Mouse (Mus musculus) stomach, embryonic 14.5 days (tissue): Measurements from ENCODE around the gene Sertad1. TPM values are rescaled to one million over a fixed set of nuclear protein-coding genes. Genes with fewer than 3 reads are reported as not detected.

ENCODE experiments used
- ATAC-seq: fragments of 200-750 bp; cut with Nextera tagmentation; 2 replicates; pipeline ENCODE4 v1.8.0; 2017; ENCODE audit warnings: low read depth, moderate TSS enrichment; ENCODE audit not compliant: insufficient number of reproducible peaks, insufficient read depth, low FRiP score
- H3K27ac ChIP-seq: fragments of 300-500 bp; sonication (generic); 2 replicates; pipeline ENCODE4 v1.5.1; 2014; ENCODE audit warnings: mild to moderate bottlenecking, low read length, moderate library complexity, mixed read lengths
- H3K27me3 ChIP-seq: fragments of 300-500 bp; sonication (generic); 2 replicates; pipeline ENCODE4 v1.6.1; 2014; ENCODE audit warnings: low read length, control low read depth, mixed read lengths; ENCODE audit not compliant: control insufficient read depth, insufficient read depth
- H3K36me3 ChIP-seq: fragments of 300-500 bp; sonication (generic); 2 replicates; pipeline ENCODE4 v1.6.1; 2014; ENCODE audit warnings: mild to moderate bottlenecking, control low read depth, low read length, moderate library complexity, mixed read lengths; ENCODE audit not compliant: control insufficient read depth, insufficient read depth
- H3K4me1 ChIP-seq: fragments of 300-500 bp; sonication (generic); 2 replicates; pipeline ENCODE4 v1.6.1; 2014; ENCODE audit warnings: low read length, control low read depth, mixed read lengths; ENCODE audit not compliant: control insufficient read depth, insufficient read depth
- H3K4me2 ChIP-seq: fragments of 300-500 bp; sonication (generic); replicated peaks from 2 replicates; pipeline ENCODE4 v1.6.1; 2014; ENCODE audit warnings: low read depth, low read length, control low read depth
- H3K4me3 ChIP-seq: fragments of 300-500 bp; sonication (generic); 2 replicates; pipeline ENCODE4 v1.5.1; 2014; ENCODE audit warnings: low read depth, low read length, control low read depth
- H3K9ac ChIP-seq: fragments of 300-500 bp; sonication (generic); replicated peaks from 2 replicates; pipeline ENCODE4 v1.6.1; 2014; ENCODE audit warnings: low read depth, mild to moderate bottlenecking, control low read depth, low read length, moderate library complexity, mixed read lengths
- H3K9me3 ChIP-seq: fragments of 300-500 bp; sonication (generic); 2 replicates; pipeline ENCODE4 v1.6.1; 2016; ENCODE audit warnings: low read depth, low read length, control low read depth; ENCODE audit not compliant: control insufficient read depth
- WGBS: fragments of 180-500 bp; shearing (Covaris S2); extraction: QIAGEN DNeasy Blood & Tissue Kit; methylation state at CpG from one replicate; pipeline ENCODE4 v1.1.7; 2014; 5-methylcytosine and 5-hydroxymethylcytosine counted together
- polyA plus RNA-seq: library from polyadenylated mRNA; unstranded; fragments of >200 nt; fragmentation: Nextera tagmentation; extraction: Ambion mirVana; gene quantifications from 2 replicates; pipeline ENCODE4 v1.2.1, GENCODE M21; 2014

Sertad1 gene
- polyA plus RNA-seq, 1 experiment from 2014 or later = 35.5 TPM

GRCm38 (mm10) chr7:27449256-27449862, 37.4 kb upstream of the Sertad1 start:
- H3K9ac ChIP-seq = no peak overlapping the region
- 0 out of 2 replicates have a peak, but pooled peaks cover 5% of the 10 kb centered on the region for H3K27me3 ChIP-seq
- H3K4me2 ChIP-seq = no peak overlapping the region
- H3K4me1 ChIP-seq = peaks cover 13% of the 10 kb centered on the region; the same call in 1 of the 2 replicates
- H3K9me3 ChIP-seq = no peaks in the 10 kb centered on the region
- ATAC-seq = no peak
- H3K36me3 ChIP-seq = no peaks in the 10 kb centered on the region
- no peak overlapping the region for H3K4me3 ChIP-seq
- WGBS = 59% methylated on average over 10 of the region's 10 CpGs
- no peak overlapping the region for H3K27ac ChIP-seq

- H3K4me3 ChIP-seq = no peak overlapping the region
- WGBS = 87% methylated on average over 2 of the region's 2 CpGs
- no peak for ATAC-seq
- no peaks in the 10 kb centered on the region for H3K36me3 ChIP-seq
- no peak overlapping the region for H3K9ac ChIP-seq
- H3K4me1 ChIP-seq = peaks cover 10% of the 10 kb centered on the region; the same call in 1 of the 2 replicates
- H3K4me2 ChIP-seq = no peak overlapping the region
- H3K27me3 ChIP-seq = 0 out of 2 replicates have a peak, but pooled peaks cover 5% of the 10 kb centered on the region
- H3K9me3 ChIP-seq = no peaks in the 10 kb centered on the region
- no peak overlapping the region for H3K27ac ChIP-seq
Measured at GRCm38 (mm10) chr7:27451359-27451758, 35.4 kb upstream of the Sertad1 start.

- no peak for ATAC-seq
- no peaks in the 10 kb centered on the region for H3K27me3 ChIP-seq
- peaks cover 5% of the 10 kb centered on the region; the same call in 1 of the 2 replicates for H3K4me1 ChIP-seq
- no peaks in the 10 kb centered on the region for H3K9me3 ChIP-seq
- H3K27ac ChIP-seq = no peak overlapping the region
- H3K4me3 ChIP-seq = no peak overlapping the region
- H3K4me2 ChIP-seq = no peak overlapping the region
- no peaks in the 10 kb centered on the region for H3K36me3 ChIP-seq
- H3K9ac ChIP-seq = no peak overlapping the region
- WGBS = 57% methylated on average over 13 of the region's 13 CpGs
Measured at GRCm38 (mm10) chr7:27452206-27452770, 34.4 kb upstream of the Sertad1 start.

- no peak; the same call in 1 of the 2 replicates for ATAC-seq
- H3K27me3 ChIP-seq = no peaks in the 10 kb centered on the region
- no peak overlapping the region for H3K4me2 ChIP-seq
- no peaks in the 10 kb centered on the region for H3K36me3 ChIP-seq
- no peaks in the 10 kb centered on the region for H3K9me3 ChIP-seq
- no peaks in the 10 kb centered on the region for H3K4me1 ChIP-seq
- H3K27ac ChIP-seq = no peak overlapping the region
- 68% methylated on average over 10 of the region's 10 CpGs for WGBS
- H3K9ac ChIP-seq = no peak overlapping the region
- no peak overlapping the region for H3K4me3 ChIP-seq
Measured at GRCm38 (mm10) chr7:27454461-27455121, 32.1 kb upstream of the Sertad1 start.

- WGBS = 93% methylated on average over 3 of the region's 3 CpGs
- Histone ChIP-seq H3K9ac (no peak overlapping the region), H3K4me3 (no peak overlapping the region), H3K4me2 (no peak overlapping the region), H3K9me3 (no peaks in the 10 kb centered on the region), H3K36me3 (no peaks in the 10 kb centered on the region), H3K4me1 (no peaks in the 10 kb centered on the region), H3K27me3 (no peaks in the 10 kb centered on the region), H3K27ac (no peak overlapping the region)
- ATAC-seq = no peak
Measured at GRCm38 (mm10) chr7:27455273-27455672, 31.4 kb upstream of the Sertad1 start.

- H3K9ac ChIP-seq = no peak overlapping the region
- no peak overlapping the region for H3K4me3 ChIP-seq
- no peaks in the 10 kb centered on the region for H3K4me1 ChIP-seq
- H3K4me2 ChIP-seq = no peak overlapping the region
- ATAC-seq = no peak
- H3K27ac ChIP-seq = no peak overlapping the region
- H3K36me3 ChIP-seq = no peaks in the 10 kb centered on the region; the same call in 1 of the 2 replicates
- no peaks in the 10 kb centered on the region for H3K27me3 ChIP-seq
- no peaks in the 10 kb centered on the region for H3K9me3 ChIP-seq
- WGBS = 87% methylated on average over 4 of the region's 4 CpGs
Measured at GRCm38 (mm10) chr7:27458614-27459013, 28.1 kb upstream of the Sertad1 start.

- ATAC-seq = no peak
- Histone ChIP-seq H3K4me1 (no peaks in the 10 kb centered on the region), H3K9me3 (no peaks in the 10 kb centered on the region), H3K9ac (no peak overlapping the region), H3K4me2 (no peak overlapping the region), H3K4me3 (no peak overlapping the region), H3K27ac (no peak overlapping the region), H3K36me3 (no peaks in the 10 kb centered on the region; the same call in 1 of the 2 replicates), H3K27me3 (no peaks in the 10 kb centered on the region)
- 91% methylated on average over 5 of the region's 5 CpGs for WGBS
Measured at GRCm38 (mm10) chr7:27459640-27460039, 27.1 kb upstream of the Sertad1 start.

- WGBS = 75% methylated on average over 6 of the region's 6 CpGs
- Histone ChIP-seq H3K4me2 (no peak overlapping the region), H3K4me1 (no peaks in the 10 kb centered on the region), H3K9ac (no peak overlapping the region), H3K36me3 (no peaks in the 10 kb centered on the region; the same call in 1 of the 2 replicates), H3K27ac (no peak overlapping the region), H3K27me3 (no peaks in the 10 kb centered on the region), H3K4me3 (no peak overlapping the region), H3K9me3 (no peaks in the 10 kb centered on the region)
- no peak for ATAC-seq
Measured at GRCm38 (mm10) chr7:27460477-27460876, 26.2 kb upstream of the Sertad1 start.
